Mouse (Mus musculus): ENCODE data around the gene Gal3st3. TPM values are rescaled to one million over a fixed set of nuclear protein-coding genes. Genes with fewer than 3 reads are reported as not detected.

Gene Gal3st3
- polyA plus RNA-seq, 2 experiments, result 0.03 to 0.04 TPM

GRCm38 (mm10) chr19:5327970-5328369, 29.8 kb downstream of the Gal3st3 start:
- Histone ChIP-seq H3K4me3 (ENCODE audit: insufficient read depth in 1 of 2, low read depth in 2 of 2, low read length in 2 of 2) (no peak overlapping the region), H3K9ac (replicated peaks) (no peak overlapping the region), H3K27me3 (ENCODE audit: control insufficient read depth, insufficient read depth, low read length) (no peaks in the 10 kb centered on the region), H3K27ac (no peak overlapping the region), H3K9me3 (ENCODE audit: control insufficient read depth, low read length) (no peaks in the 10 kb centered on the region), H3K36me3 (replicated peaks; ENCODE audit: control insufficient read depth, insufficient read depth, low read depth) (no peaks in the 10 kb centered on the region), H3K4me2 (ENCODE audit: low read depth) (no peak overlapping the region), H3K4me1 (replicated peaks; ENCODE audit: control insufficient read depth in 2 of 2, insufficient read depth in 2 of 2, low read length in 1 of 2) (no peaks in the 10 kb centered on the region)
- ATAC-seq (ENCODE audit: insufficient read depth) (no peak), DNase-seq (ENCODE audit: low read depth in 3 of 3, low spot score in 3 of 3) (no peak)
- 72% methylated on average over 19 of the region's 19 CpGs for WGBS (ENCODE audit: insufficient replicate concordance)
- TF ChIP-seq EP300 (IDR thresholded peaks at IDR 0.05; ENCODE audit: low read depth) (no peak), CTCF (IDR thresholded peaks at IDR 0.05; ENCODE audit: low read depth) (no peak)

- H3K4me2 ChIP-seq (ENCODE audit: low read depth), result no peak overlapping the region
- no peak overlapping the region for H3K27ac ChIP-seq
- no peaks in the 10 kb centered on the region for H3K36me3 ChIP-seq (replicated peaks; ENCODE audit: control insufficient read depth, insufficient read depth, low read depth)
- no peak overlapping the region for H3K9ac ChIP-seq (replicated peaks)
- ATAC-seq (ENCODE audit: insufficient read depth) (no peak), DNase-seq (ENCODE audit: low read depth in 3 of 3, low spot score in 3 of 3) (no peak)
- no peaks in the 10 kb centered on the region for H3K4me1 ChIP-seq (replicated peaks; ENCODE audit: control insufficient read depth in 2 of 2, insufficient read depth in 2 of 2, low read length in 1 of 2)
- no peaks in the 10 kb centered on the region for H3K9me3 ChIP-seq (ENCODE audit: control insufficient read depth, low read length)
- no peak for TF ChIP-seq EP300 (IDR thresholded peaks at IDR 0.05; ENCODE audit: low read depth)
- H3K27me3 ChIP-seq (ENCODE audit: control insufficient read depth, insufficient read depth, low read length), result no peaks in the 10 kb centered on the region
- no peak overlapping the region for H3K4me3 ChIP-seq (ENCODE audit: insufficient read depth in 1 of 2, low read depth in 2 of 2, low read length in 2 of 2)
- WGBS (ENCODE audit: insufficient replicate concordance), result 64% methylated on average over 5 of the region's 5 CpGs
Measured at GRCm38 (mm10) chr19:5334741-5335140, 36.6 kb downstream of the Gal3st3 start.

- ATAC-seq (ENCODE audit: insufficient read depth) (no peak), DNase-seq (ENCODE audit: low read depth in 3 of 3, low spot score in 3 of 3) (no peak)
- no peaks in the 10 kb centered on the region for H3K4me1 ChIP-seq (replicated peaks; ENCODE audit: control insufficient read depth in 2 of 2, insufficient read depth in 2 of 2, low read length in 1 of 2)
- TF ChIP-seq EP300 (IDR thresholded peaks at IDR 0.05; ENCODE audit: low read depth), result no peak
- no peak for TF ChIP-seq CTCF (IDR thresholded peaks at IDR 0.05; ENCODE audit: low read depth)
- no peaks in the 10 kb centered on the region for H3K9me3 ChIP-seq (ENCODE audit: control insufficient read depth, low read length)
- H3K27me3 ChIP-seq (ENCODE audit: control insufficient read depth, insufficient read depth, low read length), result no peaks in the 10 kb centered on the region
- no peak within 1 kb of the TSS for H3K9ac ChIP-seq (replicated peaks)
- no peak within 1 kb of the TSS for H3K4me3 ChIP-seq (ENCODE audit: insufficient read depth in 1 of 2, low read depth in 2 of 2, low read length in 2 of 2)
- 69% methylated on average over 6 of the region's 6 CpGs for WGBS (ENCODE audit: insufficient replicate concordance)
- no peaks in the 10 kb centered on the region for H3K36me3 ChIP-seq (replicated peaks; ENCODE audit: control insufficient read depth, insufficient read depth, low read depth)
- H3K4me2 ChIP-seq (ENCODE audit: low read depth), result no peak within 1 kb of the TSS
- H3K27ac ChIP-seq, result no peak within 1 kb of the TSS
Measured at GRCm38 (mm10) chr19:5335441-5335840, 37.3 kb downstream of the Gal3st3 start, which contains the start of gene Catsper1. Gene Catsper1, plus strand, starts transcription at chr19:5335741.

GRCm38 (mm10) chr19:5337975-5338374, 39.8 kb downstream of the Gal3st3 start:
- ATAC-seq (ENCODE audit: insufficient read depth) (no peak), DNase-seq (ENCODE audit: low read depth in 3 of 3, low spot score in 3 of 3) (peak; percentile 41 to 54 (median 42))
- TF ChIP-seq EP300 (IDR thresholded peaks at IDR 0.05; ENCODE audit: low read depth) (no peak), CTCF (IDR thresholded peaks at IDR 0.05; ENCODE audit: low read depth) (peak; percentile 91)

GRCm38 (mm10) chr19:5341360-5341759, 43.2 kb downstream of the Gal3st3 start:
- no peak overlapping the region for H3K4me3 ChIP-seq (ENCODE audit: insufficient read depth in 1 of 2, low read depth in 2 of 2, low read length in 2 of 2)
- H3K36me3 ChIP-seq (replicated peaks; ENCODE audit: control insufficient read depth, insufficient read depth, low read depth), result no peaks in the 10 kb centered on the region
- no peak overlapping the region for H3K9ac ChIP-seq (replicated peaks)
- TF ChIP-seq EP300 (IDR thresholded peaks at IDR 0.05; ENCODE audit: low read depth) (no peak), CTCF (IDR thresholded peaks at IDR 0.05; ENCODE audit: low read depth) (no peak)
- H3K4me2 ChIP-seq (ENCODE audit: low read depth), result no peak overlapping the region
- H3K4me1 ChIP-seq (replicated peaks; ENCODE audit: control insufficient read depth in 2 of 2, insufficient read depth in 2 of 2, low read length in 1 of 2), result no peaks in the 10 kb centered on the region
- H3K27me3 ChIP-seq (ENCODE audit: control insufficient read depth, insufficient read depth, low read length), result no peaks in the 10 kb centered on the region
- no peak for ATAC-seq (ENCODE audit: insufficient read depth)
- no peak for DNase-seq (ENCODE audit: low read depth in 3 of 3, low spot score in 3 of 3)
- 78% methylated on average over 7 of the region's 7 CpGs for WGBS (ENCODE audit: insufficient replicate concordance)
- H3K9me3 ChIP-seq (ENCODE audit: control insufficient read depth, low read length), result no peaks in the 10 kb centered on the region
- H3K27ac ChIP-seq, result no peak overlapping the region

More at GRCm38 (mm10) chr19:5337975-5338374, 39.8 kb downstream of the Gal3st3 start:
- H3K9ac ChIP-seq (replicated peaks), result no peak overlapping the region
- no peaks in the 10 kb centered on the region for H3K27me3 ChIP-seq (ENCODE audit: control insufficient read depth, insufficient read depth, low read length)
- 10% methylated on average over 5 of the region's 5 CpGs for WGBS (ENCODE audit: insufficient replicate concordance)
- H3K9me3 ChIP-seq (ENCODE audit: control insufficient read depth, low read length), result no peaks in the 10 kb centered on the region
- H3K4me2 ChIP-seq (ENCODE audit: low read depth), result no peak overlapping the region
- no peak overlapping the region for H3K4me3 ChIP-seq (ENCODE audit: insufficient read depth in 1 of 2, low read depth in 2 of 2, low read length in 2 of 2)
- no peak overlapping the region for H3K27ac ChIP-seq
- H3K36me3 ChIP-seq (replicated peaks; ENCODE audit: control insufficient read depth, insufficient read depth, low read depth), result no peaks in the 10 kb centered on the region
- H3K4me1 ChIP-seq (replicated peaks; ENCODE audit: control insufficient read depth in 2 of 2, insufficient read depth in 2 of 2, low read length in 1 of 2), result no peaks in the 10 kb centered on the region

Data from liver, embryonic 14.5 days (tissue).